Mouse (Mus musculus) embryonic fibroblast, embryonic 13.5 days (primary cell): Measurements from ENCODE around the gene Atp5d. TPM values are rescaled to one million over a fixed set of nuclear protein-coding genes. Genes with fewer than 3 reads are reported as not detected.

Experiments used
- H3K27ac ChIP-seq: 2 replicates; pipeline ENCODE4 v1.5.1; 2012; ENCODE audit warnings: low read length, control low read depth, inconsistent platforms; ENCODE audit not compliant: insufficient read depth
- H3K4me1 ChIP-seq: 2 replicates; pipeline ENCODE4 v1.6.1; 2011; ENCODE audit warnings: low read length; ENCODE audit not compliant: control insufficient read depth, insufficient read depth
- H3K4me3 ChIP-seq: 2 replicates; pipeline ENCODE4 v1.5.1; 2011; ENCODE audit warnings: mild to moderate bottlenecking, control low read depth, low read length; ENCODE audit not compliant: insufficient read depth
- CTCF ChIP-seq: IDR thresholded peaks from 2 replicates; pipeline ENCODE4 v1.5.1; 2011; ENCODE audit warnings: mild to moderate bottlenecking, control low read depth, low read length, moderate library complexity, borderline replicate concordance; ENCODE audit not compliant: insufficient read depth
- POLR2A ChIP-seq: IDR thresholded peaks from 2 replicates; pipeline ENCODE4 v1.6.1; 2011; ENCODE audit warnings: low read depth, mild to moderate bottlenecking, control low read depth, low read length, moderate library complexity
- polyA plus RNA-seq: library from polyadenylated mRNA; stranded (reverse); fragments of >200 nt; gene quantifications from 2 replicates; pipeline ENCODE4 v1.2.4, GENCODE M21; 2011; ENCODE audit warnings: low read depth; ENCODE audit not compliant: missing spikeins, insufficient read length

Gene Atp5d
- polyA plus RNA-seq, 1 experiment: 202 TPM

GRCm38 (mm10) chr10:80116563-80116926 lies 21.9 kb upstream of the Atp5d start:
- H3K27ac ChIP-seq: no peak overlapping the region
- peak overlapping the region; percentile 72 for H3K4me3 ChIP-seq
- H3K4me1 ChIP-seq: peaks cover 5% of the 10 kb centered on the region; the same call in 1 of the 2 replicates
- no peak for TF ChIP-seq CTCF
- no peak for TF ChIP-seq POLR2A

DNA sequence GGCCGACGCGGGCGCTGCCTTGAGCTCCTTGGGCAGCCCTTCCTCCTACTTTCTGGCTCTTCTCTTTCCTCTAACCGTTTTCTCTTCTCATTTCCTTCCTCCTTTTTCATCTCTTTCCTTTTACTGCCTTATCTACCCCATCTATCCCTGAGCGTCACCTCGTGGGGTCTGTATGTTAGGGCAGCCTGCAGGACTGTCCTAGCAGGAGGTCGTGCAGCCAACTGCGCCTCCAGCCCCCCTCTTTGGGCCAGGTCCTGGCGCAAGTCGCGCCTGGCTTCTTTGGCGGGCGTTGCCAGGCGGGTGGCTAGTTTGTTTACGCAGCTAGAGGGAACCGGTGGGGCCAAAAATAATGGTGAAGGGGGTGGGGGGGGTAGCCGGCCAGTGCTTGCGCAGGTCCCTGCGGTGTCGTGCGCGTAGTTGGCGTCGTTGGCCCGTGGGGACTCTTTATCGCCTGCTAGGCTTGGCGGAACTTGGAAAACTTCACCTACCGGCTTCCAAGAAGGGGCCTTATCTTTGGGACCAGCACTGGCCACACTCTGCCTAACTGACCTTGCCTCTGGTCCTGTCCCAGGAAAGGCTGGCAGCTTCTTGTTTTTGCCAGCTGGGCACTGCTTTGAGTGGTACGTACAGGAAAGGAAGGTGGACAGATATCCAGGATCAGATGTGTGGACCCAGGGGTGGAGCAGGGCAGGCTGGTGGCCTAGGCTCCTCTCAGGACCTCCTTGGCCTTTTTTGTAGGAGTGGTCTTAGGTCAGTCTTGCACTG lies 21.3 kb upstream of the Atp5d start:
- Histone ChIP-seq H3K4me1 (peaks cover 5% of the 10 kb centered on the region; the same call in 1 of the 2 replicates), H3K4me3 (peak overlapping the region; percentile 72), H3K27ac (no peak overlapping the region)
- TF ChIP-seq CTCF (no peak), POLR2A (no peak)

DNA sequence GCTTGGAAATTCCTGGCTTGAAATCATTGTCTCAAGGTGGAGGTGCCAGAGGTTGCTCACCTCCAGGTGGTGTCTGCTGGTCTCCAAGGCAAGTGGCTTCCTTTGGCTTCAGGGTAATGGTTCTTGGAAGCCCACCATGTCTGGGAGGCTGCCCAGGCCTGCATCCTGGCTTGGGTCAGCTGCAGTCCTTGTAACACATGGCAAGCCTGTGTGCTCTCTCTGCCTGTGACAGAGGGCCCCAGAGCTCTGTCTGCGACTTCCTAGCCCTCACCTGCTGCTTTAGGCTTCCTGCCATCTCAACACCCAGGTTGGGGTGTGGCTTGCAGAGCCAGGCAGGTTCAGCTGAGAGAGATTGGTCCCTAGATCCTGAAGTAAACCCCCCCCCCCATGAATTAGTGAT lies 20.7 kb upstream of the Atp5d start:
- Histone ChIP-seq H3K4me1 (peaks cover 5% of the 10 kb centered on the region; the same call in 1 of the 2 replicates), H3K4me3 (peak overlapping the region; percentile 72), H3K27ac (no peak overlapping the region)
- no peak for TF ChIP-seq POLR2A
- TF ChIP-seq CTCF: no peak

DNA sequence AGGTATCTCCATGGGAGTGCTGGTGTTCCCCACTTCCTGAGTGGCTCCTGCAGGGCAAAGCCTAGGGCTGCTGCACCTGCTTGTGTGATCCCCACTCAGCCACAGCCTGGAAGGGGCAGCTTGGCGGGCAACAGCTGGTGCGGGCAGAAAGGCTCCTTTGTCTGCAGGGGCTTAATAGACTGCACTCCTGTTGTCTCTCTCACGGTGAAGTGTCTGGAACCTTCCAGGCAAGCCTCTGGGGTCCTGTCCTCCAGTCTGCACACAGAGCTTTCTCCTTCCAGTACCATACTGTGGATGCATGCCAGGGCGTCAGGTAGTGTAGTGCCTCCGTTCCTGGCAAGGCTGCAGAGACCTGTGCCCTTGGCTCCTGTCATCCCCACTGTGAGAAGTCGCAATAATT lies 19.9 kb upstream of the Atp5d start:
- TF ChIP-seq POLR2A (no peak), CTCF (no peak)
- Histone ChIP-seq H3K4me3 (no peak overlapping the region), H3K4me1 (peaks cover 5% of the 10 kb centered on the region; the same call in 1 of the 2 replicates), H3K27ac (no peak overlapping the region)

DNA sequence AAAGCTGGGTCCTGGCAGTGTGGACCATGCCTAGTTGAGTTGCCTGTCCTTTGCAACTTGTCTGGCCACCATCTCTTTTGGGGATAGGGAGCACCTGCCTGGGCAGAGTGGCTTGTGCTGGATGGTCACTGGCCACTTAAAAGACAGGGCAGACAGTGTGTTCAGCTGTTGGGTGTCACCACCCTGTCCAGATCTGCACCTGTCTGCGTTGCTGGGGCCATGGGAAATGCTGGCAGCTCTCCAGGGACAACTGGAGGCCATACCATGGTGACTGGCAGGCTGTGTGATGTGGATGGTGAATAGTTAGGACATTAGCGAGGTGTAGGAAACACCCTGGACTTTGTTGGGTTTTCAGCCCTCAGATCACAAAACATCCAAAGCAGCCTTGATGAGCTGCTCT lies 18.3 kb upstream of the Atp5d start:
- H3K4me1 ChIP-seq: peaks cover 5% of the 10 kb centered on the region; the same call in 1 of the 2 replicates
- no peak overlapping the region for H3K27ac ChIP-seq
- H3K4me3 ChIP-seq: no peak overlapping the region
- no peak for TF ChIP-seq POLR2A
- no peak for TF ChIP-seq CTCF

DNA sequence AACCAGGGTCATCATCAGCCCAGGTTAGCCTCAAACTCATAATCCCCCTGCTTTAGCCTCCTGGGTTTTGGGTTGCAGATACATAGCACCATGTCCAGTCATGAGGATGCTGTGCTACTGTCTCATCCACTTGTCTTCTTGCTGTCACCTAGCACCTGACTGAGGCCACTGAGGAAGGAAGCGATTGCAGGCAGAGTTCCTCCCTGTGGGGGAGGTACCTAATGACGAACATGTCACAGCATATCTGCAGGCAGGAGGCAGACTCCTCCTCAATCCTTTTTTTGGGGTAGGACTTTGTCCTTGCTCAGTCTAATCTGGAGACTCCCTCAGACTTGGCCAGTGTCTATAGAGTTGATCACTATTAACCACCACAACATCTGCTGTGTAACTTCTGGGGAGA lies 16.8 kb upstream of the Atp5d start:
- H3K27ac ChIP-seq: no peak overlapping the region
- peaks cover 5% of the 10 kb centered on the region; the same call in 1 of the 2 replicates for H3K4me1 ChIP-seq
- H3K4me3 ChIP-seq: no peak overlapping the region
- TF ChIP-seq CTCF (no peak), POLR2A (no peak)

- TF ChIP-seq POLR2A (no peak), CTCF (no peak)
- H3K4me3 ChIP-seq: no peak overlapping the region
- H3K4me1 ChIP-seq: no peaks in the 10 kb centered on the region
- H3K27ac ChIP-seq: no peak overlapping the region
These were observed 14.4 kb upstream of the Atp5d start for GRCm38 (mm10) chr10:80123932-80124562.

- no peak overlapping the region for H3K27ac ChIP-seq
- TF ChIP-seq CTCF: no peak
- TF ChIP-seq POLR2A: no peak
- H3K4me1 ChIP-seq: no peaks in the 10 kb centered on the region
- no peak overlapping the region for H3K4me3 ChIP-seq
These were observed 10.5 kb upstream of the Atp5d start for GRCm38 (mm10) chr10:80127920-80128319.

DNA sequence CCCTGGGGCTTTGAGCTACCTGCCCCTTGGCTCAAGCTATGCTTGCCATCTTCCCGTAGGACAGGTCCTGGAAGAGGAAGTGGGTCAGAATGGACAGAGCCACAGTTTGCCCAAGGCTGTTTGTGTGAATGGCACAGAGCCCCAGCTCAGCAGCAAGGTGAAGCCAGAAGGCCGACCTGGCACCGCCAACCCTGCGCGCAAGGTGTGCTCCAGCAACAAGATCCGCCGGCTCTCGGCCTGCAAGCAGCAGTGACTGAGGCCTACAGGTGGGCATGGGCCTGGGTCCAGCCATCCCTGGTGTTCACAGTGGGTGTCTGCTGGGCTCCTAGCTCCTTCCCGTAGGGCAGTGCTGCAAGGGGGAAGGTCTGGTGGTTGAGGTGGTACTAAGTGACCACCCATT lies 8.6 kb upstream of the Atp5d start:
- no peaks in the 10 kb centered on the region for H3K4me1 ChIP-seq
- no peak overlapping the region for H3K4me3 ChIP-seq
- H3K27ac ChIP-seq: no peak overlapping the region
- TF ChIP-seq POLR2A (no peak), CTCF (no peak)

- H3K4me3 ChIP-seq: no peak overlapping the region
- H3K4me1 ChIP-seq: no peaks in the 10 kb centered on the region
- TF ChIP-seq CTCF: no peak
- no peak; the same call in 1 of the 2 replicates for TF ChIP-seq POLR2A
- no peak overlapping the region for H3K27ac ChIP-seq
These were observed 7.9 kb upstream of the Atp5d start for GRCm38 (mm10) chr10:80130403-80131031.
